Mouse (Mus musculus) liver, embryonic 14.5 days (tissue): ENCODE measurements around the gene Mecom.

Experiments
- CTCF ChIP-seq: IDR thresholded peaks from 2 replicates; pipeline ENCODE4 v1.5.1; 2016; ENCODE audit warnings: antibody characterized with exemption, low read depth, control low read depth
- EP300 ChIP-seq: IDR thresholded peaks from 2 replicates; pipeline ENCODE4 v1.6.1; 2016; ENCODE audit warnings: antibody characterized with exemption, low read depth

GRCm38 (mm10) chr3:30486422-30486821, 61.4 kb downstream of the Mecom start:
- no peak for TF ChIP-seq CTCF
- no peak for TF ChIP-seq EP300
